Mouse (Mus musculus) myocyte (in vitro differentiated cells): ENCODE results near the gene Tenm4.

Experiments
- E2F4 ChIP-seq: IDR thresholded peaks from one replicate; pipeline ENCODE4 v1.6.1; 2011; ENCODE audit warnings: mild to moderate bottlenecking, control low read depth, moderate library complexity; ENCODE audit not compliant: insufficient read depth
- MAX ChIP-seq: IDR thresholded peaks from one replicate; pipeline ENCODE4 v1.6.1; 2011; ENCODE audit warnings: low read depth, mild to moderate bottlenecking, control low read depth
- MYOD1 ChIP-seq, 3 experiments: IDR thresholded peaks; one replicate each; pipeline ENCODE4 v1.6.1; 2011; ENCODE audit warnings: control low read depth in 2 of 3, low read depth in 2 of 3, mild to moderate bottlenecking in 2 of 3, moderate library complexity in 1 of 3; ENCODE audit not compliant: insufficient read length in 2 of 3, control insufficient read depth in 1 of 3
- POLR2A ChIP-seq: IDR thresholded peaks from one replicate; pipeline ENCODE4 v1.6.1; 2011; ENCODE audit warnings: low read depth, mild to moderate bottlenecking, control low read depth, moderate library complexity; ENCODE audit not compliant: insufficient read length
- POLR2AphosphoS2 ChIP-seq: IDR thresholded peaks from one replicate; pipeline ENCODE4 v1.6.1; 2011; ENCODE audit warnings: low read depth, control low read depth; ENCODE audit not compliant: insufficient read length
- REST ChIP-seq: IDR thresholded peaks from one replicate; pipeline ENCODE4 v1.6.1; 2011; ENCODE audit warnings: mild to moderate bottlenecking, control low read depth, moderate library complexity; ENCODE audit not compliant: insufficient read depth, insufficient read length
- TCF12 ChIP-seq: IDR thresholded peaks from one replicate; pipeline ENCODE4 v1.6.1; 2011; ENCODE audit warnings: mild to moderate bottlenecking, control low read depth; ENCODE audit not compliant: poor library complexity, insufficient read depth, severe bottlenecking
- USF1 ChIP-seq: IDR thresholded peaks from one replicate; pipeline ENCODE4 v1.6.1; 2011; ENCODE audit warnings: low read depth, mild to moderate bottlenecking, control low read depth, moderate library complexity

DNA sequence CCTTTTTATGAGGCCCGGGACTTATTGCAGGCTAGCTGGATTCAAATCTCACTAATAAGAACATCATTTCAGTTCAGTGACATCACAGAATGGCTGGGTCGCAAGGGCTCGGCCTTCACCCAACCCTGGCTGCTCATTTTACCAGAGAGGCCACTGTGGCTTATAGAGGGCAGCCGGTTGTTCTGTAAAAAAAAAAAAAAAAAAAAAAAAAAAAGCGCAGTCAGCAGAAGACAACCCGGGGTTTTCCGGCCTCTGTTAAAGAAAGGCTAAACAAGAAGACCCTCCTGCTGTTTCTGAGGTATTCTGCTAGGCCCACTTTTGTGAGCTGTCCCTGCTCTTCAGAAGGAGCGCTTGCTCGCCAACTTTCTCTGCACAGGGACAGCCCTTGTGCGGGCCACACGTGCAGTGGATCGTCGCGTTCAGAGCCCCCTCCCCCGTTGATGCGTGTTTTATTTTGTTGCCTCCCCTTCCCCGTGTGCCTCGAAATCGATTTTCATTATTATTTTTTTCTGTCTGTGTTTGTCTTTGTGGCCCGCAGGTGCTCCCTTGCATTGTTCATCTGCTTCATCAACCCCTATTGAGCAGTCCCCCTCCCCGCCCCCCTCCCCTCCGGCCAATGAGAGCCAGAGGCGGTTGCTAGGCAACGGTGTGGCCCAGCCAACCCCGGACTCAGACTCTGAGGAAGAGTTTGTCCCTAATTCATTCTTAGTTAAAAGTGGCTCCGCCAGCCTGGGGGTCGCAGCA is 472.6 kb downstream of the Tenm4 start:
- TF ChIP-seq TCF12 (no peak), USF1 (no peak), POLR2A (no peak), REST (no peak), E2F4 (no peak), POLR2AphosphoS2 (no peak), MYOD1 (IDR thresholded peaks at IDR 0.05; ENCODE audit: control insufficient read depth in 1 of 3, insufficient read length in 2 of 3, low read depth in 2 of 3) (no peak), MAX (no peak)
